Mouse (Mus musculus) liver, embryonic 11.5 days (tissue): ENCODE measurements around the gene Gm9376. TPM values are rescaled to one million over a fixed set of nuclear protein-coding genes. Genes with fewer than 3 reads are reported as not detected.

Source experiments
- ATAC-seq: fragments of 200-750 bp; cut with Nextera tagmentation; replicated peaks from 2 replicates; pipeline ENCODE4 v1.8.0; 2017; ENCODE audit warnings: moderate number of reproducible peaks, mild to moderate bottlenecking, moderate TSS enrichment, moderate library complexity; ENCODE audit not compliant: low FRiP score
- DNase-seq: peaks from one replicate; pipeline ENCODE4 v3.0.0-alpha.2; 2017; ENCODE audit warnings: low spot score
- H3K27ac ChIP-seq: fragments of 300-500 bp; sonication (generic); 2 replicates; pipeline ENCODE4 v1.5.1; 2014; ENCODE audit warnings: mild to moderate bottlenecking, low read depth, low read length, control low read depth
- H3K27me3 ChIP-seq: fragments of 300-500 bp; sonication (generic); replicated peaks from 2 replicates; pipeline ENCODE4 v1.6.1; 2014; ENCODE audit warnings: low read length, mixed read lengths; ENCODE audit not compliant: control insufficient read depth, insufficient read depth
- H3K36me3 ChIP-seq: fragments of 300-500 bp; sonication (generic); 2 replicates; pipeline ENCODE4 v1.6.1; 2014; ENCODE audit warnings: mild to moderate bottlenecking, low read length, moderate library complexity, mixed read lengths; ENCODE audit not compliant: control insufficient read depth, insufficient read depth
- H3K4me1 ChIP-seq: fragments of 300-500 bp; sonication (generic); replicated peaks from 2 replicates; pipeline ENCODE4 v1.6.1; 2014; ENCODE audit warnings: low read length, mixed read lengths; ENCODE audit not compliant: control insufficient read depth, insufficient read depth
- H3K4me2 ChIP-seq: fragments of 300-500 bp; sonication (generic); 2 replicates; pipeline ENCODE4 v1.6.1; 2014; ENCODE audit warnings: mild to moderate bottlenecking, control low read depth, moderate library complexity
- H3K4me3 ChIP-seq: fragments of 300-500 bp; sonication (generic); 2 replicates; pipeline ENCODE4 v1.5.1; 2014; ENCODE audit warnings: low read depth, low read length, control low read depth
- H3K9ac ChIP-seq: fragments of 300-500 bp; sonication (generic); 2 replicates; pipeline ENCODE4 v1.6.1; 2014; ENCODE audit warnings: low read depth, low read length, control low read depth
- H3K9me3 ChIP-seq: fragments of 300-500 bp; sonication (generic); 2 replicates; pipeline ENCODE4 v1.6.1; 2016; ENCODE audit warnings: low read length, inconsistent platforms, mixed read lengths; ENCODE audit not compliant: control insufficient read depth
- WGBS: fragments of 180-500 bp; shearing (Covaris S2); extraction: QIAGEN DNeasy Blood & Tissue Kit; methylation state at CpG from one replicate; pipeline ENCODE4 v1.1.7; 2014; 5-methylcytosine and 5-hydroxymethylcytosine counted together
- microRNA-seq: library from miRNA; unstranded; fragments of <30 nt; microRNA quantifications from one replicate; pipeline ENCODE4, GENCODE M21; 2017; ENCODE audit warnings: borderline number of aligned reads
- polyA plus RNA-seq: library from polyadenylated mRNA; unstranded; fragments of >200 nt; fragmentation: Nextera tagmentation; extraction: Ambion mirVana; gene quantifications from 2 replicates; pipeline ENCODE4 v1.2.1, GENCODE M21; 2014

The Gm9376 gene
- polyA plus RNA-seq, 1 experiment from 2014 or later = not detected

DNA sequence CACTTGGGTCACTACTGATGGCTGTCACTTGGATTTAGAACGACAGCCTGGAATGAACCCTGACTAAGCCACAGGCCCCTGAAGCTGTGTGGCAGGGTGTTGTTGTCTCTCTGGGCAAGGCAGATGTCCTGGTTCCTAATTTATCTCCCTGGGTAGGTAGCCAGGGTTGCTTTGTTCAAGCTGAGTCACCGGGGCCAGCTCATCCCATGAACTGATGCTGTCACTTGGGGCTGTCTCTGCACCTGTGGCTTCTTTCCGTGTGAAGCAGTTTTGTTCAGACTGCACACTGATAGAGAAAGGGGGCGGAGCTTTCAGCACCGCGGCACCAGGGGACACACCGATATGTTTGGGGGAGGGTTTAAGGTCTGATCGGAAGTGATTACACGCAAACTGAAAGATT, 37.8 kb downstream of the Gm9376 start:
- no peak overlapping the region for H3K4me2 ChIP-seq
- DNase-seq (no peak), ATAC-seq (no peak)
- H3K27me3 ChIP-seq = no peaks in the 10 kb centered on the region
- no peaks in the 10 kb centered on the region for H3K9me3 ChIP-seq
- H3K9ac ChIP-seq = no peak overlapping the region
- WGBS = 74% methylated on average over 9 of the region's 9 CpGs
- no peaks in the 10 kb centered on the region for H3K36me3 ChIP-seq
- H3K4me1 ChIP-seq = no peaks in the 10 kb centered on the region
- H3K27ac ChIP-seq = no peak overlapping the region
- H3K4me3 ChIP-seq = no peak overlapping the region

DNA sequence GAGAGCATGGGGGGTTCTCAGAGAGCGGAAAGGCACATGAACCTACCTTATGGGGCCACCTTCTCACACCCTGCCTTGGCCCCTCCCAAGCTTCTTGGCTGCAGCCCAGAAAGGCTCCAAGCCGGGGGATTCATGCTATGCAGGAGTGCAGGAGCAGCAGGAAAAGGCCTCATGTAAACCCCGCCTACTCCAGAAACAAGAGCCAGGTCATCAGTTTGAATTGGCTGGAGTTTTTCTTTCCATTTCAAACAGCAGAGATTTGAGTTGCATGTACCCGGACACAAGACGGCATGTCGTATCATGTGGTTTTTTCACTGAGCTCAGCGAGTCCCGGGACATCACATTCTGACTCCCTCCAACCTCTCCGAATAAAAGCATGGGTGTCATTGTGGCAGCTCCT, 39.2 kb downstream of the Gm9376 start:
- H3K27ac ChIP-seq = no peak overlapping the region
- no peak for ATAC-seq
- no peaks in the 10 kb centered on the region for H3K4me1 ChIP-seq
- no peaks in the 10 kb centered on the region for H3K27me3 ChIP-seq
- WGBS = 83% methylated on average over 9 of the region's 9 CpGs
- H3K9me3 ChIP-seq = no peaks in the 10 kb centered on the region
- no peak for DNase-seq
- no peak overlapping the region for H3K9ac ChIP-seq
- no peak overlapping the region for H3K4me2 ChIP-seq
- H3K4me3 ChIP-seq = no peak overlapping the region
- H3K36me3 ChIP-seq = no peaks in the 10 kb centered on the region

DNA sequence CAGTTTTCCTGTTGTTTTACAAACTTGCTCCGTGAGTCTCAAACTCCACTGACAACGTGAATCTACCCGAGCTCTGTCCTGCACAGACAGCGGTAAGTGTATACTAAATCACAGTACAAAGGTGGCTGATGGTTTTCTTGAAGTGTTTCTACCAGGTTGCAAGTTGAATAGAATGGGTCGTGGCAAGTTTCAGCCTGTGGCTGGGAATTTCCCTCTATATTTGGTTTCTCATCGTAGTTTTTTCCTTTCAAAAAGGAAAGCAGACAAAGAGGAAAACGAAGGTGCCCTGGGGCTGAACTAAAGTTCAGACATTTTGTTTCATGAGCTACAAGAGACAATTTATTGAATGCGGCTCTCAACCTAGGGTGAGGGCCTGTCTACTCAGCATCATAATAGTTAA, 40.3 kb downstream of the Gm9376 start:
- Histone ChIP-seq H3K4me2 (no peak overlapping the region), H3K27me3 (no peaks in the 10 kb centered on the region), H3K9me3 (no peaks in the 10 kb centered on the region), H3K9ac (no peak overlapping the region), H3K4me3 (no peak overlapping the region), H3K36me3 (no peaks in the 10 kb centered on the region), H3K4me1 (no peaks in the 10 kb centered on the region), H3K27ac (no peak overlapping the region)
- ATAC-seq (no peak), DNase-seq (no peak)
- WGBS = 82% methylated on average over 8 of the region's 8 CpGs

DNA sequence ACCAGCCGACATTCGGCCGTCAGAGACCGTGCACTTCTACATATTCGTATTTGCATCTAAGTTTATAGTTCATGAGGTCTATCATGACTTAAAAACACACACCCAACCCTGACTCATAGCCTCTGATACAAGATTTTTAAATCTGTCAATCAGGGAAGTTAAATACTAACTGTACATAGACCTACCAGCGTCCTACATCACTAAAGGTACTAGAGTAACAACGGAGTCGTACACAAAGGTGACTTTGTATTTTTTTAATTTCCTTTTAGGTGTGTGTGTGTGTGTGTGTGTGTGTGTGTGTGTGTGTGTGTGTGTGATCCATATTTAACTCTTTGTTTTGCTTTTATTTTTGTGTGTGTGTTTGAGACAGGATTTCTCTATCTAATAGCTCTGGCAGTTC, 44.9 kb downstream of the Gm9376 start:
- Histone ChIP-seq H3K4me1 (no peaks in the 10 kb centered on the region), H3K4me2 (no peak overlapping the region), H3K4me3 (no peak overlapping the region), H3K27me3 (no peaks in the 10 kb centered on the region), H3K27ac (no peak overlapping the region), H3K9me3 (no peaks in the 10 kb centered on the region), H3K9ac (no peak overlapping the region), H3K36me3 (no peaks in the 10 kb centered on the region)
- 90% methylated on average over 8 of the region's 8 CpGs for WGBS
- no peak for DNase-seq
- no peak for ATAC-seq

DNA sequence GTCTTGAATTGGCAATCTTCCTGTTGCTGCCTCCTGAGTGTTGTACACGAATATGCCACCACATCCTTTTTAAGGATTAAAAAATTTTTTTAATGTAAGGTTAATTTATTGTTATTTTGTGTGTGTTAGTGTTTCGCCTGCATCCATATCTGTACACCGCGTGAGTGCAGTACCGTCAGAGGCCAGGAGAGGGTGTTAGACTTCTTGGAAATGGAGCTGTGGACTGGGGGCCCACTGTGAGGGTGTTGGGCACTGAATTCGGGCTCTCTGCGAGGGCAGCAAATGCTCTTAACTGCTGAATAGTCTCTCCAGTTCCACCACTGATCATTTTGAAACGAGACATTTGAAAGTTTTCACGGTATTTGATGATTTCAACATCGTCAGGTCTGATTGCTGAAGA, 45.9 kb downstream of the Gm9376 start:
- H3K27ac ChIP-seq = no peak overlapping the region
- no peak overlapping the region for H3K9ac ChIP-seq
- H3K9me3 ChIP-seq = no peaks in the 10 kb centered on the region
- DNase-seq (no peak), ATAC-seq (no peak)
- H3K27me3 ChIP-seq = no peaks in the 10 kb centered on the region
- no peaks in the 10 kb centered on the region for H3K36me3 ChIP-seq
- H3K4me2 ChIP-seq = no peak overlapping the region
- 82% methylated on average over 10 of the region's 10 CpGs for WGBS
- no peak overlapping the region for H3K4me3 ChIP-seq
- H3K4me1 ChIP-seq = no peaks in the 10 kb centered on the region

DNA sequence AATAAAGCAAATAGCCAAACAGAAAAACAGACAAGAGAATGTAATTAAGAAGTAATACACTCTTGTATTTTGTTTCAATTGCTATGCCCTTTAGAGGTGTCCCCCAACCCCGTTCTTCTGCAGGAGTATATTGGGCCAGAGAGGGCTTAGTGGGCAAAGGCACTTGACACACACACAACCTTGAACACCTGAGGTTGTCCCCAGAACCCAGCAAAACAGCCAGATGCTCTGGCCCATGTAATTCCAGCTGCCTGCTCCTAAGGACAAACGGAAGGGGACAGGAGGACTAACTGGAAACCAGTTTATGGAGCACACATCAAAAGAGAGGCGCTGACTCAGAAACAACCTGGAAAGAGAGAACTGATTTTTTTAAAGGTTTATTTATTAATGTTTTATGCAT, 47.2 kb downstream of the Gm9376 start:
- no peak for ATAC-seq
- Histone ChIP-seq H3K27me3 (no peaks in the 10 kb centered on the region), H3K27ac (no peak overlapping the region), H3K4me3 (no peak overlapping the region), H3K9ac (no peak overlapping the region), H3K9me3 (no peaks in the 10 kb centered on the region), H3K36me3 (no peaks in the 10 kb centered on the region), H3K4me1 (no peaks in the 10 kb centered on the region), H3K4me2 (no peak overlapping the region)
- 79% methylated on average over 3 of the region's 3 CpGs for WGBS
- no peak for DNase-seq

DNA sequence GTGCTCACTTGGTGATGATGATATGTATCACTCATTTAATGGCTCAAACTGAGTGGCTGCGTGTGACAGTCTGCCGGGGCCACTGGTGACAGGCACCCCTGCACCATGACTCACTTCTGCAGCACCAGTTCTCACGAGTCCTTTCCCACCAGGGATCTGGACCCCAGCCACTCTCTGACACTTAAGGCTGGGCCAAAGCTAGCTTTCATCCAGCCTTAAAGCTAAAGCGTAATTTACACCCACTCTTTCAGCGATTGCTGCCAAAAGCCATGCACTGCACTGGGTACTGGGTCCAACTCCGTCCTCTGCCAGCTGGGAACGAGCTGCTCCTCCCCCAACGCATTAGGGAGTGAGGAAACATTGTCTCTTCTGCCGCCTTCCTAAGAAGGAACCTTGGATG, 50.5 kb downstream of the Gm9376 start:
- no peaks in the 10 kb centered on the region for H3K36me3 ChIP-seq
- ATAC-seq = no peak
- whole genome bisulfite sequencing = 73% methylated on average over 9 of the region's 9 CpGs
- no peak overlapping the region for H3K4me2 ChIP-seq
- H3K27me3 ChIP-seq = peaks cover 6% of the 10 kb centered on the region
- H3K9ac ChIP-seq = no peak overlapping the region
- no peak for DNase-seq
- no peak overlapping the region for H3K27ac ChIP-seq
- H3K4me1 ChIP-seq = no peaks in the 10 kb centered on the region
- H3K9me3 ChIP-seq = no peaks in the 10 kb centered on the region
- no peak overlapping the region for H3K4me3 ChIP-seq

Small RNA genes within 50 kb of the gene (microRNA-seq; reads per million reads assigned to microRNA genes)
- not detected for gene Mir6241

Other genes with a start within 250 kb of the Gm9376 start
- 1.0 and 1.1 TPM in 2 replicates for gene Dct, start 214.7 kb upstream of the Gm9376 start, polyA plus RNA-seq
- gene Tgds, start 134.2 kb upstream of the Gm9376 start, polyA plus RNA-seq = 33.5 and 35.4 TPM in 2 replicates
- gene Gpr180, start 129.8 kb upstream of the Gm9376 start, polyA plus RNA-seq = 26.6 and 30.5 TPM in 2 replicates
- 0.08 and 0.12 TPM in 2 replicates for gene Sox21, start 29.9 kb upstream of the Gm9376 start, polyA plus RNA-seq